Mouse (Mus musculus) central nervous system, embryonic 18 days (tissue): ENCODE measurements around the gene Lipi. TPM values are rescaled to one million over a fixed set of nuclear protein-coding genes. Genes with fewer than 3 reads are reported as not detected.

Experiments
- polyA plus RNA-seq: library from polyadenylated mRNA; depleted of rRNA; stranded (reverse); fragments of >200 nt; gene quantifications from 2 replicates; pipeline ENCODE4 v1.2.3, GENCODE M21; 2012; rRNA removed

Gene Lipi
- 0.09 TPM in 1 of 2 replicates, not detected in the other for polyA plus RNA-seq

DNA sequence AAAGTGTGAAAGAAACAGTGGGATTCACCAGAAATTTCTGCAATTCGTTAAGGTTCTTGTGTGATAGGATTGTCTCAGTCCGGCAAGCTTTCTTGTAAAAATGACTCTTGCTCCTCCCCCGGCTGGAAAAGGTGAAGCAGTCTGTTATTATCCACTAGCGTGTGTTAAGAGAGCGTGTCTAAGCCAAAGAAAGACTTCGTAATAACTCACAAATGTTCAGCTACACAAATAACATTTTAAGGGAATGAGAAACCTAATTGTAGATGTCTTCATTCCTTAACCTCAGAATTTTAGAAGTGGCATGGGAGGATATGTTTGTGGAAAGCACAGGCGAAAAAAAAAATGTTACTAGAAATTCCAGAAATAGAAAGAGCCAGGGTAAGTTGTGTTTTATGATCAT lies at the start of gene Lipi:
Lipi (minus strand) TSS at position 101 of the 400 bp plus-strand sequence.

DNA sequence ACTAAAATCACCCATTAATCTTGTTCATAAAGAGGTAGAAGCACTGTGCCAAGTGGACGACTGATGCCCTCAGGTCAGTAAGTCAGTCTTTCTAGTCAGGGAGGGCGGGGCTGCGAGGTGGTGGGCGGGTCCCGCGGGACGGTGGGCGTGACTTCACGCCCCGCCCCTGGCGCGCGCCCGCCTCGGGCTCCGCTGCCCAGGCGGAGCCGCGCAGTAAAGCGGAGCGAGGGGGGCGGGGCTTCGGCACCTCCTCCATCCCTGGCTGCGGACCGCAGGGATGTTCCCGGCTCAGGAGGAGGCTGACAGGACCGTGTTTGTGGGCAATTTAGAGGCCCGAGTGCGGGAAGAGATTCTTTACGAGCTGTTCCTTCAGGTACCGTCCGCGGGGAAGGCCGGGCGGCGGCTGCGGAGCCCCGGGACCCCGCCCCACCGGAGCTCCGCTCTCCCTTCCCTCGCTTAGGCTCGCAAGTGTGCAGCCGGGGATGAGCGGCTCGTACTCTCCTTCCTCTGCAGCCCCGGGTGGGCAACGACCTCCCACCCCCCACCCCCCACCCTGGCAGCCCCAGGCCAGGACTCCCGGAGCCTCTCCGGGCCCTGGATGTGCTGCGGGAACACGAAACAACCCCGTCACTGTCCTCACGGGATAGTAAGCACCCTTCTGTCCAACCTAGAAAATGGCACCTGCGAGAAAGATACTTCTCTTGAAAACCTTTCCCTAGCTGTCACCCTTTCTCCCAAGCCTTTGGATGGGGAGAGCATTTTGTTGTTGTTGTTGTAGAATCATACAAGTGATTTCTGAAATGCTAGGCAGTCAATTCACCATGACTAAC lies 7.0 kb upstream of the Lipi start, which contains the start of gene Rbm11:
Rbm11 (plus strand) TSS at position 174 of the 830 bp plus-strand sequence.

Other genes starting within 250 kb of the Lipi start
- 3.1 and 3.5 TPM in 2 replicates for gene Rbm11, start 6.8 kb upstream of the Lipi start, polyA plus RNA-seq
- gene Hspa13, start 181.0 kb upstream of the Lipi start, polyA plus RNA-seq: 22.7 and 24.6 TPM in 2 replicates